Mouse (Mus musculus) neural tube, embryonic 10.5 days (tissue): ENCODE data around the gene Gm9195.

Experiments
- DNase-seq: peaks from one replicate; pipeline ENCODE4 v3.0.0-alpha.2; 2017; ENCODE audit warnings: low spot score; ENCODE audit errors: extremely low spot score

Gm9195 gene

GRCm38 (mm10) chr14:72491738-72492137, at the start of gene Gm9195:
Gm9195 (minus strand) TSS chr14:72491838.
- no peak for DNase-seq

- peak; percentile 11 for DNase-seq
Measured at GRCm38 (mm10) chr14:72536392-72537017, 44.9 kb upstream of the Gm9195 start.

- peak; percentile 9 for DNase-seq
Measured at GRCm38 (mm10) chr14:72533862-72534261, 42.2 kb upstream of the Gm9195 start.

- DNase-seq, result peak; percentile 56
Measured at GRCm38 (mm10) chr14:72532028-72532917, 40.6 kb upstream of the Gm9195 start.

- peak; percentile 8 for DNase-seq
Measured at GRCm38 (mm10) chr14:72527126-72527525, 35.5 kb upstream of the Gm9195 start.

GRCm38 (mm10) chr14:72519561-72519960, 27.9 kb upstream of the Gm9195 start:
- DNase-seq, result peak; percentile 4

GRCm38 (mm10) chr14:72518786-72519185, 27.1 kb upstream of the Gm9195 start:
- DNase-seq, result peak; percentile 2

GRCm38 (mm10) chr14:72516376-72516775, 24.7 kb upstream of the Gm9195 start:
- DNase-seq, result peak; percentile 36

- DNase-seq, result peak; percentile 25
Measured at GRCm38 (mm10) chr14:72506723-72507420, 15.2 kb upstream of the Gm9195 start.

GRCm38 (mm10) chr14:72506018-72506722, 14.5 kb upstream of the Gm9195 start:
- peak; percentile 40 for DNase-seq

GRCm38 (mm10) chr14:72504985-72505384, 13.3 kb upstream of the Gm9195 start:
- no peak for DNase-seq

GRCm38 (mm10) chr14:72503241-72503640, 11.6 kb upstream of the Gm9195 start:
- no peak for DNase-seq

GRCm38 (mm10) chr14:72493775-72494174, 2.1 kb upstream of the Gm9195 start:
- no peak for DNase-seq

GRCm38 (mm10) chr14:72490367-72490766, 1.3 kb downstream of the Gm9195 start:
- DNase-seq, result no peak

GRCm38 (mm10) chr14:72474501-72474900, 17.1 kb downstream of the Gm9195 start:
- DNase-seq, result no peak

GRCm38 (mm10) chr14:72468429-72468828, 23.2 kb downstream of the Gm9195 start:
- no peak for DNase-seq

GRCm38 (mm10) chr14:72466384-72466783, 25.3 kb downstream of the Gm9195 start:
- no peak for DNase-seq

- DNase-seq, result no peak
Measured at GRCm38 (mm10) chr14:72461591-72461990, 30.0 kb downstream of the Gm9195 start.

GRCm38 (mm10) chr14:72460291-72460690, 31.3 kb downstream of the Gm9195 start:
- DNase-seq, result no peak

GRCm38 (mm10) chr14:72458930-72459329, 32.7 kb downstream of the Gm9195 start:
- no peak for DNase-seq
